Mouse (Mus musculus) embryonic fibroblast, embryonic 13.5 days (primary cell): ENCODE data around the gene Osbpl8.

Experiments used
- CTCF ChIP-seq: IDR thresholded peaks from 2 replicates; pipeline ENCODE4 v1.5.1; 2011; ENCODE audit warnings: mild to moderate bottlenecking, control low read depth, low read length, moderate library complexity, borderline replicate concordance; ENCODE audit not compliant: insufficient read depth
- POLR2A ChIP-seq: IDR thresholded peaks from 2 replicates; pipeline ENCODE4 v1.6.1; 2011; ENCODE audit warnings: low read depth, mild to moderate bottlenecking, control low read depth, low read length, moderate library complexity

DNA sequence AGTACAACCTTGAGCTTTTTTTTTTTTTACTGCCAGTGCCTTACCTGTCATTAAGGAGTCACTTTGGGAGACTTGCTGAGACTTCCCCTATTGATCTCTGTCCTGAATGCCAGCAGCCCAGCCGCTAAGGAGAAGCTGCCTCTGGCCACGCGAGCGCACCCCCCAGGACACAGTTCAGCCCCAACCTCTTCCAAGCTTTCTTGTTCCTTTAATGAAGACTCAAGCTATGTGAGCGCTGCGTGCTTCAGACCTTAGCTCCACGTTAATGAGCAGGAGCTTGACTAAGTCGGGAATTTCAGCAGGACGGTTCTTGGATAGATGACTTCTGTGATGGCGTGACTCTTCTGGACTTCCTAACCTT, 171.8 kb downstream of the Osbpl8 start:
- TF ChIP-seq CTCF = no peak
- no peak for TF ChIP-seq POLR2A
